ENCODE assay signal across 8 mouse cellular contexts in the genomic region with DNA sequence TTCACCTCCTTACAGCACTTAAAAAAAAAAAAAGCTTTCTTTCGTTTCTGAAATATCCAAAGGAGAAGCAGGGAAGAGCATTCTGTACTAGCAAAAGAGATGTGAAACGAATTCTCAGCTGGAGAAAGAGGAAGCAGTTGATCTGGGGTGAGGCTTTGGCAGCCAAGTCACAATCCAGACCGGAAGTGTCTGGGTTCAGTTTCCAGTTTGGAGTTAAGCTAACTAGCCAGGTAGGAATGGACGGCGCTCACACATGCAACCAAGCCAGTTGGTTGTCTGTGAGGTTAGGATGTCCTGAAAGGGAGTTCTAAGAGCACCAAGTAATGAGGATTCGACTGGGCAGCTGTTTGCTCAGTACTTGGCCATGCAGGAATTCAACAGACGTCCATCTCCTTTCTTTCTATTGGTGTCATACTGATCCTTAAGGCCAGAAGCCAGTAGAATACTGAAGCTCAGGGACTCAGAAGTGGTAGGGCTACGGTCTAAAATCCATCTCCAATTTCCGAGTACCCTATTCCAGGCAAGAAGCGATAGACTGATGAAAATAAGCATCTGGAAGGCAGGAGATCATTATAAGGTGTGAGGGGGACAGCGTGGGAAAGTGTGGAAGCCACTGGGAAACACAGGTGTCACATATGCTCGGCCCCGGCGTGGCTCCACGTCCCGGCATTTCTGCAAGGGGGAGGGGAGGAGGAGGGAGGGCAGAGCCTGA. TPM values are rescaled to one million over a fixed set of nuclear protein-coding genes. Genes with fewer than 3 reads are reported as not detected.
DNase-seq lines count a peak whose midpoint lies in the region; ATAC-seq lines count a peak whose summit lies in the region.

No protein-coding gene starts in this region.

- H3K9me3 ChIP-seq in ES-E14 (ENCODE audit: control insufficient read depth, insufficient read depth, low read depth, low read length): no peaks in the 10 kb centered on the region
- H3K9me3 ChIP-seq in forebrain, embryonic 12.5 days: no peaks in the 10 kb centered on the region
- no peaks in the 10 kb centered on the region for H3K9me3 ChIP-seq in hindbrain, embryonic 16.5 days (ENCODE audit: control insufficient read depth, low read length)
- H3K9me3 ChIP-seq in liver, embryonic 16.5 days (replicated peaks; ENCODE audit: control insufficient read depth, low read length): no peaks in the 10 kb centered on the region
- H3K9me3 ChIP-seq in neural tube, embryonic 11.5 days (ENCODE audit: control insufficient read depth, low read length): no peaks in the 10 kb centered on the region

- no peaks in the 10 kb centered on the region; the same call in 1 of the 2 replicates for H3K36me3 ChIP-seq in ES-E14 (ENCODE audit: control insufficient read depth, insufficient read depth, low read length, poor library complexity, severe bottlenecking)
- H3K36me3 ChIP-seq in forebrain, embryonic 12.5 days (replicated peaks): no peaks in the 10 kb centered on the region
- H3K36me3 ChIP-seq in hindbrain, embryonic 16.5 days (ENCODE audit: control insufficient read depth, insufficient read depth, low read length): no peaks in the 10 kb centered on the region
- H3K36me3 ChIP-seq in liver, embryonic 16.5 days (ENCODE audit: control insufficient read depth, insufficient read depth): no peaks in the 10 kb centered on the region
- no peaks in the 10 kb centered on the region for H3K36me3 ChIP-seq in neural tube, embryonic 11.5 days (ENCODE audit: control insufficient read depth, insufficient read depth, low read length)

- H3K4me2 ChIP-seq in forebrain, embryonic 12.5 days: peak overlapping the region; percentile 74
- H3K4me2 ChIP-seq in hindbrain, embryonic 16.5 days (ENCODE audit: low read length): peak overlapping the region; percentile 69
- H3K4me2 ChIP-seq in liver, embryonic 16.5 days (ENCODE audit: low read depth, low read length): peak overlapping the region; percentile 68
- peak overlapping the region; percentile 53 for H3K4me2 ChIP-seq in neural tube, embryonic 11.5 days (ENCODE audit: low read depth)

- in situ Hi-C loops in ES-E14 (cut with MboI; ENCODE audit: low sequenced_read_pairs in 2 of 2, unreplicated experiment in 2 of 2): no loop called here

- DNase-seq in 416B (ENCODE audit: low read depth) (peak; percentile 82), ES-E14 (ENCODE audit: low read depth, low spot score) (no peak)
- no peak for DNase-seq in neural tube, embryonic 11.5 days (ENCODE audit: low spot score)
- no peak for DNase-seq in testis, postnatal 14 days (ENCODE audit: low spot score)

- H3K9ac ChIP-seq in ES-E14 (ENCODE audit: insufficient read depth, low read depth, low read length, poor library complexity, severe bottlenecking): peak overlapping the region; percentile 80
- H3K9ac ChIP-seq in forebrain, embryonic 12.5 days: peak overlapping the region; percentile 83
- peak overlapping the region; percentile 81 for H3K9ac ChIP-seq in hindbrain, embryonic 16.5 days (ENCODE audit: low read depth, low read length)
- H3K9ac ChIP-seq in liver, embryonic 16.5 days (ENCODE audit: low read depth, low read length): peak overlapping the region; percentile 86
- peak overlapping the region; percentile 60 for H3K9ac ChIP-seq in neural tube, embryonic 11.5 days (ENCODE audit: low read length)

- peaks cover 2 to 3% of the 10 kb centered on the region in 2 experiments; a peak in 2 of 4 replicates for H3K4me1 ChIP-seq in ES-E14 (ENCODE audit: control insufficient read depth in 2 of 2, insufficient read depth in 2 of 2, low read length in 2 of 2, poor library complexity in 1 of 2)
- peaks cover 15% of the 10 kb centered on the region for H3K4me1 ChIP-seq in forebrain, embryonic 12.5 days
- peaks cover 12% of the 10 kb centered on the region for H3K4me1 ChIP-seq in hindbrain, embryonic 16.5 days (ENCODE audit: control insufficient read depth, insufficient read depth, low read depth, low read length)
- peaks cover 16% of the 10 kb centered on the region for H3K4me1 ChIP-seq in liver, embryonic 16.5 days (ENCODE audit: control insufficient read depth, low read depth, low read length)
- H3K4me1 ChIP-seq in neural tube, embryonic 11.5 days (ENCODE audit: control insufficient read depth, insufficient read depth, low read length): 0 out of 2 replicates have a peak, but pooled peaks cover 4% of the 10 kb centered on the region

- 27% methylated on average over 16 of the region's 16 CpGs for WGBS in forebrain, embryonic 12.5 days
- 24% methylated on average over 16 of the region's 16 CpGs for WGBS in hindbrain, embryonic 16.5 days
- 5% methylated on average over 16 of the region's 16 CpGs for WGBS in liver, embryonic 16.5 days (ENCODE audit: insufficient replicate concordance)
- WGBS in neural tube, embryonic 11.5 days: 26% methylated on average over 16 of the region's 16 CpGs

- H3K27ac ChIP-seq in ES-E14 (ENCODE audit: insufficient read depth, low read depth, low read length, poor library complexity, severe bottlenecking): no peak overlapping the region
- peak overlapping the region; percentile 79 for H3K27ac ChIP-seq in forebrain, embryonic 12.5 days
- peak overlapping the region; percentile 87 for H3K27ac ChIP-seq in hindbrain, embryonic 16.5 days (ENCODE audit: low read depth, low read length)
- H3K27ac ChIP-seq in liver, embryonic 16.5 days (ENCODE audit: low read length): peak overlapping the region; percentile 45
- H3K27ac ChIP-seq in neural tube, embryonic 11.5 days (ENCODE audit: low read depth, low read length): no peak overlapping the region

- H3K27me3 ChIP-seq in forebrain, embryonic 12.5 days: no peaks in the 10 kb centered on the region
- no peaks in the 10 kb centered on the region for H3K27me3 ChIP-seq in hindbrain, embryonic 16.5 days (replicated peaks; ENCODE audit: control insufficient read depth, insufficient read depth, low read length)
- H3K27me3 ChIP-seq in liver, embryonic 16.5 days (ENCODE audit: control insufficient read depth, insufficient read depth, low read depth, low read length): no peaks in the 10 kb centered on the region
- no peaks in the 10 kb centered on the region for H3K27me3 ChIP-seq in neural tube, embryonic 11.5 days (ENCODE audit: control insufficient read depth, insufficient read depth, low read length)

- ATAC-seq in forebrain, embryonic 12.5 days (ENCODE audit: low FRiP score): peak; percentile 49; the same call in 1 of the 2 replicates
- ATAC-seq in hindbrain, embryonic 16.5 days: no peak
- ATAC-seq in liver, embryonic 16.5 days (ENCODE audit: low read depth): peak; percentile 9; the same call in 1 of the 2 replicates
- ATAC-seq in neural tube, embryonic 11.5 days (ENCODE audit: insufficient read depth, low FRiP score, low TSS enrichment): peak; percentile 27; the same call in 1 of the 2 replicates
- ATAC-seq in activated CD4-positive, CD25-positive, alpha-beta regulatory T cell, adult 4 months: no peak

- peak overlapping the region; percentile 77 to 82 for H3K4me3 ChIP-seq in ES-E14 (ENCODE audit: insufficient read depth in 1 of 2, low read depth in 1 of 2, low read length in 2 of 2, poor library complexity in 1 of 2, severe bottlenecking in 1 of 2)
- H3K4me3 ChIP-seq in forebrain, embryonic 12.5 days (replicated peaks): peak overlapping the region; percentile 62
- H3K4me3 ChIP-seq in hindbrain, embryonic 16.5 days (ENCODE audit: low read length): peak overlapping the region; percentile 63
- H3K4me3 ChIP-seq in liver, embryonic 16.5 days (ENCODE audit: low read depth, low read length): peak overlapping the region; percentile 79
- H3K4me3 ChIP-seq in neural tube, embryonic 11.5 days (ENCODE audit: low read depth, low read length): peak overlapping the region; percentile 45

RNA-seq across cellular contexts. Expression of a gene that starts 13.0 kb away (rescaled TPM):
- 42.3 and 57.2 TPM in 2 replicates for total RNA-seq in ES-E14 (2012; rRNA removed)
- 60.9 and 65.4 TPM in 2 replicates for polyA plus RNA-seq in forebrain, embryonic 12.5 days (2016; fragmentation: Nextera tagmentation; extraction: Ambion mirVana)
- polyA plus RNA-seq in hindbrain, embryonic 16.5 days (2015; fragmentation: Nextera tagmentation; extraction: Ambion mirVana): 52.8 and 60.3 TPM in 2 replicates
- polyA plus RNA-seq in liver, embryonic 16.5 days (2015; fragmentation: Nextera tagmentation; extraction: Ambion mirVana): 11.7 and 13.2 TPM in 2 replicates
- 33.2 and 34.0 TPM in 2 replicates for polyA plus RNA-seq in neural tube, embryonic 11.5 days (2014; fragmentation: Nextera tagmentation; extraction: Ambion mirVana)
- polyA plus RNA-seq in activated CD4-positive, CD25-positive, alpha-beta regulatory T cell, adult 4 months (2017; shearing (Covaris generic)): 10 to 100 TPM; 16.8 to 19.5 TPM

RNA-seq across cellular contexts. Expression of a gene that starts 25.2 kb away (rescaled TPM):
- total RNA-seq in ES-E14 (2012; rRNA removed): 14.7 and 25.6 TPM in 2 replicates
- polyA plus RNA-seq in forebrain, embryonic 12.5 days (2016; fragmentation: Nextera tagmentation; extraction: Ambion mirVana): 23.0 and 25.3 TPM in 2 replicates
- 34.0 and 35.9 TPM in 2 replicates for polyA plus RNA-seq in hindbrain, embryonic 16.5 days (2015; fragmentation: Nextera tagmentation; extraction: Ambion mirVana)
- polyA plus RNA-seq in liver, embryonic 16.5 days (2015; fragmentation: Nextera tagmentation; extraction: Ambion mirVana): 18.7 and 20.0 TPM in 2 replicates
- 19.7 and 20.0 TPM in 2 replicates for polyA plus RNA-seq in neural tube, embryonic 11.5 days (2014; fragmentation: Nextera tagmentation; extraction: Ambion mirVana)
- polyA plus RNA-seq in activated CD4-positive, CD25-positive, alpha-beta regulatory T cell, adult 4 months (2017; shearing (Covaris generic)): 10 to 100 TPM; 43.7 to 56.1 TPM

RNA-seq across cellular contexts. Expression of a gene that starts 31.1 kb away (rescaled TPM):
- total RNA-seq in ES-E14 (2012; rRNA removed): 13.2 and 16.2 TPM in 2 replicates
- polyA plus RNA-seq in forebrain, embryonic 12.5 days (2016; fragmentation: Nextera tagmentation; extraction: Ambion mirVana): 45.3 and 46.4 TPM in 2 replicates
- 126 and 134 TPM in 2 replicates for polyA plus RNA-seq in hindbrain, embryonic 16.5 days (2015; fragmentation: Nextera tagmentation; extraction: Ambion mirVana)
- polyA plus RNA-seq in liver, embryonic 16.5 days (2015; fragmentation: Nextera tagmentation; extraction: Ambion mirVana): 3.2 and 3.8 TPM in 2 replicates
- polyA plus RNA-seq in neural tube, embryonic 11.5 days (2014; fragmentation: Nextera tagmentation; extraction: Ambion mirVana): 33.4 and 35.6 TPM in 2 replicates
- polyA plus RNA-seq in activated CD4-positive, CD25-positive, alpha-beta regulatory T cell, adult 4 months (2017; shearing (Covaris generic)): 1 to 10 TPM; 7.7 to 8.4 TPM

RNA-seq across cellular contexts. Expression of a gene that starts 35.4 kb away (rescaled TPM):
- 68.7 and 78.7 TPM in 2 replicates for total RNA-seq in ES-E14 (2012; rRNA removed)
- polyA plus RNA-seq in forebrain, embryonic 12.5 days (2016; fragmentation: Nextera tagmentation; extraction: Ambion mirVana): 96.5 and 108 TPM in 2 replicates
- 88.3 and 100 TPM in 2 replicates for polyA plus RNA-seq in hindbrain, embryonic 16.5 days (2015; fragmentation: Nextera tagmentation; extraction: Ambion mirVana)
- 25.7 and 26.6 TPM in 2 replicates for polyA plus RNA-seq in liver, embryonic 16.5 days (2015; fragmentation: Nextera tagmentation; extraction: Ambion mirVana)
- 91.8 and 96.3 TPM in 2 replicates for polyA plus RNA-seq in neural tube, embryonic 11.5 days (2014; fragmentation: Nextera tagmentation; extraction: Ambion mirVana)
- polyA plus RNA-seq in activated CD4-positive, CD25-positive, alpha-beta regulatory T cell, adult 4 months (2017; shearing (Covaris generic)): 10 to 100 TPM; 54.8 to 82.2 TPM

RNA-seq across cellular contexts. Expression of a gene that starts 35.8 kb away (rescaled TPM):
- total RNA-seq in ES-E14 (2012; rRNA removed): 99.7 and 111 TPM in 2 replicates
- 53.3 TPM in 2 replicates for polyA plus RNA-seq in forebrain, embryonic 12.5 days (2016; fragmentation: Nextera tagmentation; extraction: Ambion mirVana)
- polyA plus RNA-seq in hindbrain, embryonic 16.5 days (2015; fragmentation: Nextera tagmentation; extraction: Ambion mirVana): 21.1 and 23.6 TPM in 2 replicates
- 10.0 and 10.8 TPM in 2 replicates for polyA plus RNA-seq in liver, embryonic 16.5 days (2015; fragmentation: Nextera tagmentation; extraction: Ambion mirVana)
- polyA plus RNA-seq in neural tube, embryonic 11.5 days (2014; fragmentation: Nextera tagmentation; extraction: Ambion mirVana): 21.0 and 23.4 TPM in 2 replicates
- 10 to 100 TPM; 10.5 to 18.4 TPM for polyA plus RNA-seq in activated CD4-positive, CD25-positive, alpha-beta regulatory T cell, adult 4 months (2017; shearing (Covaris generic))

Comparison
In these comparisons a context has a peak if more than half of its experiments do, and no peak if none do; other contexts are left out.
1. H3K27ac ChIP-seq: peak in forebrain, embryonic 12.5 days (single experiment), hindbrain, embryonic 16.5 days (single experiment) and liver, embryonic 16.5 days (single experiment); none in ES-E14 (single experiment) and neural tube, embryonic 11.5 days (single experiment).
2. ATAC-seq: peak in forebrain, embryonic 12.5 days (single experiment), liver, embryonic 16.5 days (single experiment) and neural tube, embryonic 11.5 days (single experiment); none in hindbrain, embryonic 16.5 days (single experiment) and activated CD4-positive, CD25-positive, alpha-beta regulatory T cell, adult 4 months (single experiment).
3. Peak in every context shown above with its lines, with median percentiles within 50 percentile points of each other: H3K4me3 ChIP-seq, H3K9ac ChIP-seq and H3K4me2 ChIP-seq.